Mouse (Mus musculus) MEL (cell line): ENCODE results near the gene Brip1. TPM values are rescaled to one million over a fixed set of nuclear protein-coding genes. Genes with fewer than 3 reads are reported as not detected.

Experiments used
- DNase-seq: peaks from one replicate; pipeline ENCODE4 v3.0.0; 2011; ENCODE audit warnings: low read depth, low spot score
- H3K27ac ChIP-seq: 2 replicates; pipeline ENCODE4 v1.5.1; 2012; ENCODE audit warnings: low read depth, mild to moderate bottlenecking, control low read depth, low read length, moderate library complexity; ENCODE audit not compliant: control insufficient read depth
- H3K27me3 ChIP-seq, 2 experiments: fragments of 150-350 bp in 1 of 2; sonication (generic) in 1 of 2; 2 replicates each; pipeline ENCODE4 v1.6.1; 2012; ENCODE audit warnings: low read length in 2 of 2, mild to moderate bottlenecking in 2 of 2, improper control_type of control experiment in 1 of 2, moderate library complexity in 1 of 2; ENCODE audit not compliant: insufficient read depth in 2 of 2, control insufficient read depth in 1 of 2
- H3K36me3 ChIP-seq, 2 experiments: 2 replicates each; pipeline ENCODE4 v1.6.1; 2012 to 2014; ENCODE audit warnings: low read length in 2 of 2, improper control_type of control experiment in 1 of 2, inconsistent platforms in 1 of 2, mild to moderate bottlenecking in 1 of 2; ENCODE audit not compliant: insufficient read depth in 2 of 2, control insufficient read depth in 1 of 2
- H3K4me1 ChIP-seq, 2 experiments: fragments of 150-350 bp in 1 of 2; sonication (generic) in 1 of 2; 2 replicates each; pipeline ENCODE4 v1.6.1; 2012; ENCODE audit warnings: low read length in 2 of 2, improper control_type of control experiment in 1 of 2, mild to moderate bottlenecking in 1 of 2; ENCODE audit not compliant: insufficient read depth in 2 of 2, control insufficient read depth in 1 of 2
- H3K4me3 ChIP-seq, 2 experiments: fragments of 150-350 bp in 1 of 2; sonication (generic) in 1 of 2; 2 replicates each; pipeline ENCODE4 v1.5.1; 2012; ENCODE audit warnings: low read depth in 2 of 2, low read length in 2 of 2, mild to moderate bottlenecking in 2 of 2, moderate library complexity in 2 of 2, control low read depth in 1 of 2, improper control_type of control experiment in 1 of 2; ENCODE audit not compliant: control insufficient read depth in 1 of 2, insufficient read depth in 1 of 2
- H3K79me2 ChIP-seq: 2 replicates; pipeline ENCODE4 v1.6.1; 2012; ENCODE audit warnings: mild to moderate bottlenecking, low read length, moderate library complexity; ENCODE audit not compliant: control insufficient read depth, poor library complexity, insufficient read depth
- H3K9ac ChIP-seq: 2 replicates; pipeline ENCODE4 v1.6.1; 2012; ENCODE audit warnings: low read depth, mild to moderate bottlenecking, control low read depth, low read length, moderate library complexity; ENCODE audit not compliant: control insufficient read depth, poor library complexity, severe bottlenecking
- H3K9me3 ChIP-seq: fragments of 150-350 bp; sonication (generic); replicated peaks from 2 replicates; pipeline ENCODE4 v1.6.1; 2012; ENCODE audit warnings: mild to moderate bottlenecking, low read length, improper control_type of control experiment, moderate library complexity; ENCODE audit not compliant: insufficient read depth
- BHLHE40 ChIP-seq: IDR thresholded peaks from 2 replicates; pipeline ENCODE4 v1.6.1; 2012; ENCODE audit warnings: low read depth, mild to moderate bottlenecking, inconsistent platforms, low read length, improper control_type of control experiment, borderline replicate concordance
- CHD2 ChIP-seq: IDR thresholded peaks from 2 replicates; pipeline ENCODE4 v1.6.1; 2011; ENCODE audit warnings: low read length, improper control_type of control experiment
- CTCF ChIP-seq, 3 experiments: IDR thresholded peaks in 2 of 3; conservative IDR thresholded peaks in 1 of 3; 2 replicates each; pipeline ENCODE4 v1.5.1; 2011 to 2012; ENCODE audit warnings: low read length in 3 of 3, low read depth in 2 of 3, mild to moderate bottlenecking in 2 of 3, improper control_type of control experiment in 1 of 3, inconsistent platforms in 1 of 3, mixed read lengths in 1 of 3, moderate library complexity in 1 of 3; ENCODE audit not compliant: control insufficient read depth in 1 of 3, insufficient read depth in 1 of 3, poor library complexity in 1 of 3, severe bottlenecking in 1 of 3
- ETS1 ChIP-seq: IDR thresholded peaks from 2 replicates; pipeline ENCODE4 v1.6.1; 2012; ENCODE audit warnings: low read depth, mild to moderate bottlenecking, inconsistent platforms, low read length, improper control_type of control experiment, moderate library complexity
- HCFC1 ChIP-seq: IDR thresholded peaks from 2 replicates; pipeline ENCODE4 v1.6.1; 2012; ENCODE audit warnings: low read depth, mild to moderate bottlenecking, inconsistent platforms, low read length, improper control_type of control experiment, moderate library complexity
- JUND ChIP-seq: IDR thresholded peaks from 2 replicates; pipeline ENCODE4 v1.6.1; 2011; ENCODE audit warnings: low read depth, mild to moderate bottlenecking, improper control_type of control experiment, low read length
- MAX ChIP-seq: IDR thresholded peaks from 2 replicates; pipeline ENCODE4 v1.6.1; 2011; ENCODE audit warnings: low read length, improper control_type of control experiment
- MXI1 ChIP-seq: IDR thresholded peaks from 2 replicates; pipeline ENCODE4 v1.6.1; 2011; ENCODE audit warnings: mild to moderate bottlenecking, low read depth, low read length, improper control_type of control experiment
- MYC ChIP-seq: IDR thresholded peaks from 2 replicates; pipeline ENCODE4 v1.6.1; 2011; ENCODE audit warnings: low read depth, mild to moderate bottlenecking, low read length, improper control_type of control experiment, moderate library complexity
- NELFE ChIP-seq: IDR thresholded peaks from 2 replicates; pipeline ENCODE4 v1.6.1; 2011; ENCODE audit warnings: low read depth, low read length, improper control_type of control experiment
- POLR2A ChIP-seq, 2 experiments: IDR thresholded peaks; 2 replicates each; pipeline ENCODE4 v1.6.1; 2011 to 2012; ENCODE audit warnings: low read length in 2 of 2, mild to moderate bottlenecking in 2 of 2, control low read depth in 1 of 2, improper control_type of control experiment in 1 of 2, low read depth in 1 of 2, moderate library complexity in 1 of 2; ENCODE audit not compliant: control insufficient read depth in 1 of 2, insufficient read depth in 1 of 2, poor library complexity in 1 of 2
- POLR2AphosphoS5 ChIP-seq: IDR thresholded peaks from 2 replicates; pipeline ENCODE4 v1.6.1; 2012; ENCODE audit warnings: low read depth, borderline replicate concordance, mild to moderate bottlenecking, inconsistent platforms, low read length, moderate library complexity, mixed read lengths
- RAD21 ChIP-seq: IDR thresholded peaks from 2 replicates; pipeline ENCODE4 v1.6.1; 2011; ENCODE audit warnings: mild to moderate bottlenecking, low read depth, low read length, improper control_type of control experiment
- RCOR1 ChIP-seq: IDR thresholded peaks from 2 replicates; pipeline ENCODE4 v1.6.1; 2012; ENCODE audit warnings: low read depth, mild to moderate bottlenecking, inconsistent platforms, low read length, improper control_type of control experiment
- SMC3 ChIP-seq: IDR thresholded peaks from 2 replicates; pipeline ENCODE4 v1.6.1; 2011; ENCODE audit warnings: low read depth, low read length, improper control_type of control experiment
- UBTF ChIP-seq: IDR thresholded peaks from 2 replicates; pipeline ENCODE4 v1.6.1; 2012; ENCODE audit warnings: low read depth, mild to moderate bottlenecking, inconsistent platforms, low read length, improper control_type of control experiment, moderate library complexity, borderline replicate concordance; ENCODE audit not compliant: insufficient read depth
- USF1 ChIP-seq: IDR thresholded peaks from 2 replicates; pipeline ENCODE4 v1.6.1; 2014; ENCODE audit warnings: low read depth, mild to moderate bottlenecking, inconsistent platforms, low read length, improper control_type of control experiment, moderate library complexity
- ZC3H11A ChIP-seq: IDR thresholded peaks from 2 replicates; pipeline ENCODE4 v1.6.1; 2012; ENCODE audit warnings: low read depth, mild to moderate bottlenecking, inconsistent platforms, low read length, improper control_type of control experiment
- ZMIZ1 ChIP-seq: IDR thresholded peaks from 2 replicates; pipeline ENCODE4 v1.6.1; 2012; ENCODE audit warnings: low read depth, mild to moderate bottlenecking, inconsistent platforms, low read length, improper control_type of control experiment, moderate library complexity
- ZNF384 ChIP-seq: IDR thresholded peaks from 2 replicates; pipeline ENCODE4 v1.6.1; 2012; ENCODE audit warnings: low read depth, mild to moderate bottlenecking, inconsistent platforms, low read length, improper control_type of control experiment
- polyA plus RNA-seq, 2 experiments: library from polyadenylated mRNA; stranded (reverse) in 1 of 2; unstranded in 1 of 2; fragments of >175 nt in 1 of 2; fragments of >200 nt in 1 of 2; gene quantifications; 2 replicates each; pipeline versions ENCODE4 v1.2.1 to v1.2.4; 2012; ENCODE audit warnings: low replicate concordance in 2 of 2, low read depth in 1 of 2; ENCODE audit not compliant: insufficient read length in 2 of 2, insufficient read depth in 1 of 2, missing spikeins in 1 of 2
- total RNA-seq: library from RNA; depleted of rRNA; stranded (reverse); fragments of 300-350 nt; gene quantifications from 2 replicates; pipeline ENCODE4 v1.2.3, GENCODE M21; 2012

The Brip1 gene
- total and polyA plus RNA-seq, 3 experiments: 13.4 to 20.9 (median 14.9) TPM

- Histone ChIP-seq H3K9me3 (no peaks in the 10 kb centered on the region), H3K27me3 (no peaks in the 10 kb centered on the region), H3K9ac (no peak overlapping the region), H3K36me3 (peaks cover 0 to 7% of the 10 kb centered on the region in 2 experiments; a peak in 2 of 4 replicates), H3K27ac (no peak overlapping the region), H3K79me2 (no peaks in the 10 kb centered on the region), H3K4me3 (no peak overlapping the region), H3K4me1 (no peaks in the 10 kb centered on the region)
- TF ChIP-seq MXI1: no peak
- peak; percentile 46 for TF ChIP-seq RAD21
- 0 out of 2 replicates have a peak, but pooled peaks have one; percentile 8 for TF ChIP-seq ZNF384
- TF ChIP-seq RCOR1: no peak
- no peak for TF ChIP-seq POLR2A (IDR thresholded peaks at IDR 0.05; ENCODE audit: control insufficient read depth in 1 of 2, insufficient read depth in 1 of 2, low read depth in 1 of 2, low read length in 2 of 2, poor library complexity in 1 of 2)
- TF ChIP-seq MAX: no peak
- TF ChIP-seq CTCF (IDR thresholded peaks at IDR 0.05 in 2 of 3, conservative IDR thresholded peaks at IDR 0.05 in 1 of 3; ENCODE audit: control insufficient read depth in 1 of 3, insufficient read depth in 1 of 3, low read depth in 2 of 3, low read length in 3 of 3, poor library complexity in 1 of 3, severe bottlenecking in 1 of 3): peak; percentile 34 to 65 (median 49)
- TF ChIP-seq SMC3: peak; percentile 54
- TF ChIP-seq MYC: peak; percentile 77; the same call in 1 of the 2 replicates
- peak; percentile 35 for TF ChIP-seq ZC3H11A
- DNase-seq: peak; percentile 49
Measured at GRCm38 (mm10) chr11:86075371-86075770, 125.6 kb downstream of the Brip1 start.

DNA sequence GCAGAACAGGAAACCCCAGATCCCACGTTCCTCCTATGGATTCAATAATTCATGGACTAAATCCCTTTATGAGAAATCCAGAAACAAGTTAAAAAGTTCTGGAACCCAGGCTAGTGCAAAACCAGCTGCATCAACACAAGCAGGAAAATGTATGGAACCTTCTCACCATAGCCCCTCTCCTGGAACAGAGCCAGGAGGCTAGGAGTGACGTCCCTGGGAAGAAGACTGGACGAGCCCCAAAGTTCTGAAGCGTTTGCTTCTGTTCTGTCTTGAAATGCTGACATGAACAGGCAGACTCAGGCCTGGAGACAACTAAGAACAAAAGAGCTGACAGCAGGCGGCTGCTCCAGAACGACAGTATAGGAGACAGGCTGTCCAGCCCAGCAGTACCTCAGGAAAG lies 132.3 kb downstream of the Brip1 start:
- TF ChIP-seq NELFE (no peak), CTCF (IDR thresholded peaks at IDR 0.05 in 2 of 3, conservative IDR thresholded peaks at IDR 0.05 in 1 of 3; ENCODE audit: control insufficient read depth in 1 of 3, insufficient read depth in 1 of 3, low read depth in 2 of 3, low read length in 3 of 3, poor library complexity in 1 of 3, severe bottlenecking in 1 of 3) (no peak), BHLHE40 (no peak), ZMIZ1 (no peak), CHD2 (no peak), RCOR1 (no peak), USF1 (no peak), UBTF (no peak), POLR2AphosphoS5 (no peak), ETS1 (no peak), JUND (no peak), SMC3 (no peak), MXI1 (no peak), HCFC1 (no peak), POLR2A (IDR thresholded peaks at IDR 0.05; ENCODE audit: control insufficient read depth in 1 of 2, insufficient read depth in 1 of 2, low read depth in 1 of 2, low read length in 2 of 2, poor library complexity in 1 of 2) (no peak)
- no peaks in the 10 kb centered on the region for H3K4me1 ChIP-seq

More for the DNA sequence above, 132.3 kb downstream of the Brip1 start:
- Histone ChIP-seq H3K36me3 (no peaks in the 10 kb centered on the region), H3K79me2 (no peaks in the 10 kb centered on the region), H3K27me3 (no peaks in the 10 kb centered on the region), H3K9me3 (no peaks in the 10 kb centered on the region), H3K4me3 (no peak overlapping the region), H3K27ac (no peak overlapping the region), H3K9ac (no peak overlapping the region)
- no peak for DNase-seq
